Mouse (Mus musculus) G1E (cell line): Measurements from ENCODE around the gene Pitpnm1. TPM values are rescaled to one million over a fixed set of nuclear protein-coding genes. Genes with fewer than 3 reads are reported as not detected.

Experiments used
- ATAC-seq: 2 replicates; pipeline ENCODE4 v1.8.0; 2016; ENCODE audit warnings: mild to moderate bottlenecking; ENCODE audit not compliant: insufficient number of reproducible peaks, poor library complexity, low FRiP score, severe bottlenecking; ENCODE audit errors: extremely low read depth
- DNase-seq: peaks from one replicate; pipeline ENCODE4 v3.0.0; 2012; ENCODE audit warnings: low spot score
- H3K27me3 ChIP-seq: 2 replicates; pipeline ENCODE4 v1.6.1; 2012; ENCODE audit warnings: mild to moderate bottlenecking, low read length, inconsistent platforms; ENCODE audit not compliant: insufficient read depth
- H3K36me3 ChIP-seq: replicated peaks from 2 replicates; pipeline ENCODE3; 2012; ENCODE audit warnings: mild to moderate bottlenecking, inconsistent platforms
- H3K4me1 ChIP-seq: 2 replicates; pipeline ENCODE4 v1.6.1; 2012; ENCODE audit warnings: low read depth, low read length, inconsistent platforms, mixed read lengths; ENCODE audit not compliant: insufficient read depth
- H3K4me3 ChIP-seq: 2 replicates; pipeline ENCODE4 v1.5.1; 2012; ENCODE audit warnings: low read depth, mild to moderate bottlenecking, inconsistent platforms, low read length, moderate library complexity, mixed read lengths
- H3K9me3 ChIP-seq: replicated peaks from 2 replicates; pipeline ENCODE4 v1.6.1; 2012; ENCODE audit warnings: inconsistent platforms
- CTCF ChIP-seq: IDR thresholded peaks from 2 replicates; pipeline ENCODE4 v1.5.1; 2012; ENCODE audit warnings: low read depth, low read length, inconsistent platforms, mixed read lengths
- GATA1 ChIP-seq: IDR thresholded peaks from 2 replicates; pipeline ENCODE4 v1.6.1; 2012; ENCODE audit warnings: borderline replicate concordance, low read length, inconsistent platforms, mixed read lengths
- GATA2 ChIP-seq: IDR thresholded peaks from 2 replicates; pipeline ENCODE4 v1.6.1; 2012; ENCODE audit warnings: low read depth, low read length, inconsistent platforms, borderline replicate concordance
- POLR2AphosphoS5 ChIP-seq: IDR thresholded peaks from 2 replicates; pipeline ENCODE4 v1.6.1; 2012; ENCODE audit warnings: low read depth, low read length, inconsistent platforms; ENCODE audit not compliant: insufficient replicate concordance
- TAL1 ChIP-seq: conservative IDR thresholded peaks from 2 replicates; pipeline ENCODE4 v1.6.1; 2012; ENCODE audit warnings: low read depth, low read length, inconsistent platforms, mixed read lengths
- polyA plus RNA-seq: library from polyadenylated mRNA; stranded (reverse); fragments of >175 nt; gene quantifications from 2 replicates; pipeline ENCODE4 v1.2.3, GENCODE M21; 2012
- total RNA-seq, 2 experiments: library from RNA; stranded (forward) in 1 of 2; stranded (reverse) in 1 of 2; fragments of 200-1000 nt in 1 of 2; fragments of >200 nt in 1 of 2; fragmentation: Nextera tagmentation in 1 of 2; gene quantifications; 2 replicates each; pipeline ENCODE4 v1.2.3; 2014 to 2017

The Pitpnm1 gene
- total and polyA plus RNA-seq, 3 experiments = 12.9 to 61.2 (median 22.2) TPM

DNA sequence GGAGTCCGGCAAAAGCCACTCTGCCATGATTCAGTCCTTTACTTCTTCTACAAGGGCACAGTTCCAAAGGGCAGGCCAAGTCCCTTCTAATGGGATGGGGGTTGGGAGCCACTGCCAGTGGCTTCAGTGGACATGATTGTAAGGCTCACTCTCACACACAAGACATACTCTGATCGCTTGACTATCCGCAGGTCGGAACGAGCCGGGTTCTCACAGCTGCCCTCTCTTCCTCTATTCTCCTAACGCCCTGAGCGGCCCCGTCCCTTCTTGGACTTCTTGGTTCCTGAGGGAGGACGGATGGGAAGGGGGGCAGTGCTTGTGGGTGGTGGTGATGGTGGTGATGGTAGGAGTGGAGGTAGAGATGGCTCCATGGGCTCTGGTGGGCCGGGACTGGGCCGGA is 57.0 kb downstream of the Pitpnm1 start:
- ATAC-seq (no peak), DNase-seq (no peak)
- TF ChIP-seq CTCF (no peak), GATA2 (no peak), GATA1 (no peak), POLR2AphosphoS5 (no peak), TAL1 (no peak)
- peaks cover 49% of the 10 kb centered on the region for H3K4me1 ChIP-seq
- no peak overlapping the region for H3K4me3 ChIP-seq
- no peaks in the 10 kb centered on the region for H3K9me3 ChIP-seq
- no peaks in the 10 kb centered on the region for H3K27me3 ChIP-seq
- peaks cover 98% of the 10 kb centered on the region for H3K36me3 ChIP-seq

DNA sequence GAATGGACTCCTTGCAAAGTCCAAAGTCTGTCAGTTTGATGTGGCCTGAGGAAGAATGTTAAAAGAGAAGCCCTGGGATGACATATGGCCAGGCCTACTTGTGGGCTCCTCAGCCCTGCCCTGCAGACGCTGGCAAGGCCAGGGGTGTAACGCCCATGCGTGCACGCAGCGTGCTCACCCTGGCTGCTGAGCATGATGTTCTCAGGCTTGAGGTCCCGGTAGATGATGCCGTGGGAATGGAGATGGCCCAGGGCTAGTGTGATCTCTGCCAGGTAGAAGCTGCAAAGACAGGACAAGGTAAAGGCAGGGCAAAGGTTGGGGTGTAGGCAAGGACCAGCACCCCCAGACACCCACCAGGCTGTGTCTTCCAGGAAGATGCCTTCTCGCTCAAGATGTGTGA is 59.3 kb downstream of the Pitpnm1 start:
- TF ChIP-seq CTCF (no peak), POLR2AphosphoS5 (no peak), TAL1 (no peak)
- Histone ChIP-seq H3K9me3 (no peaks in the 10 kb centered on the region), H3K36me3 (peaks cover 80% of the 10 kb centered on the region), H3K27me3 (no peaks in the 10 kb centered on the region), H3K4me1 (peaks cover 50% of the 10 kb centered on the region), H3K4me3 (peak overlapping the region; percentile 31; the same call in 1 of the 2 replicates)
- ATAC-seq (no peak), DNase-seq (no peak)

DNA sequence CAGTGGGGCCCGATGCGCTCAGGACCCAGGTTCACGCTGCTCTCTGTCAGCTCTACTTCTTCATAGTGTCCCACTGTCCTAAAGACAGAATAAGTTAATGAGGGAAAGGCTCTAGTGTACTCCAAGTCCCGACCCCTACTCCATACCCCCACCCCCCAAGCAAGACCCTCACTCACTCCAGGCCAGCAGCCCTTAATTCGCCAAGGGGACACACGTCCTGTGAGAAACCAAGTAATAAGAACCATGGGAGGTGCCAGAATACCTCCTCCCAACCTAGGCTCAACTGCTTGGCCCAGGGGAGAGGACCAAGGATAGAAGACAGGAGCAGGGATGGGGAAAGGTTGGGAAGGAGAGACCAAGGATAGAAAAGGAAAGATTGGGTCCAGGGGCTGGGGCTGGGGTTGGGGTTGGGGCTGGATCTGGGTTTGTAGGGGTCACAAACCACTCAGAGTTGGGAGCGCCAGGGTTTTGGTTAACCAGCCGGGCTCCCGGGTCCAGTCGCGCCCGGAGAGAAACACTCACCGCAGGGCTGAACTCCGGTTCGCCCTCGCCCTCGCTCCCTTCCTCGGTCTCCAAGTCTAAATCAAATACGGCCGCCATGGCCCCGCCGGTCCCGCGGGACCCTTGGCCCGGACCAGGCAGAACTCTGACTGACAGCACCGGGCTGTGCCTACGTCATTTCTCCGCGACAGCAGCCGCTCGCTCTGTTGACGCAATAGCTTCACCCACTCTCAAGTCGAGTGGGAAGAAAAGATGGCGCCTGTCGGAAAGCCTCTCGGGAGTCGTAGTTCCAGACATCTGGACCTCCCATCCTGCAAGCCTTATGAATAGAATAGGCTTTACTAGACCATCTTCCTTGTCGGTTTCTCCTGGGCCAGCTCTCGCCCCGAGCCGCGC is 63.1 kb downstream of the Pitpnm1 start, which contains the start of gene Rps6kb2:
Gene Rps6kb2, minus strand, starts transcription at position 709 of the 897 bp plus-strand sequence.
- peak; percentile 77 for DNase-seq
- Histone ChIP-seq H3K4me1 (peaks cover 44% of the 10 kb centered on the region), H3K36me3 (peaks cover 42% of the 10 kb centered on the region), H3K9me3 (no peaks in the 10 kb centered on the region), H3K4me3 (peak within 1 kb of the TSS; percentile 77), H3K27me3 (no peaks in the 10 kb centered on the region; the same call in 1 of the 2 replicates)
- TF ChIP-seq CTCF (no peak), GATA1 (no peak), TAL1 (no peak), POLR2AphosphoS5 (no peak), GATA2 (no peak)
- ATAC-seq = peak; percentile 80

DNA sequence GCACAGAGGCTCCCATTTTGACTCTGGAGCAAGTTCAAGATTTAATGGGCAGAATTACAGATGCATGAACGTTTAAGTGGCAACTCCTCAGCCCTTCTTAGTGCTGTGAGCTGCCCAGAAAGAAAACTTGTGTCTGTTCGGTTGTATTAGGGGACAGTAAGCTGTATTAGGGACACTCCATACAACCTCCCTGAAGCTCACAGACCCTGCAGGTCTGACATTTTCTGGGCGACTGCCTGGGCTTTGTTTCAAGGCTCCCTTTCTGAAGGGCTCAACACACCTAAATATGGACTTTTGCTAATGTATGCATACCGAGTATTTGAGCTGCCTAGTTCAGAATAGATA is 63.7 kb downstream of the Pitpnm1 start:
- no peaks in the 10 kb centered on the region; the same call in 1 of the 2 replicates for H3K27me3 ChIP-seq
- ATAC-seq (no peak), DNase-seq (no peak)
- no peaks in the 10 kb centered on the region for H3K9me3 ChIP-seq
- peaks cover 44% of the 10 kb centered on the region for H3K4me1 ChIP-seq
- peak overlapping the region; percentile 77 for H3K4me3 ChIP-seq
- no peak for TF ChIP-seq TAL1
- TF ChIP-seq GATA2 = no peak
- no peak for TF ChIP-seq POLR2AphosphoS5
- TF ChIP-seq CTCF = no peak
- TF ChIP-seq GATA1 = no peak
- H3K36me3 ChIP-seq = peaks cover 36% of the 10 kb centered on the region

Other genes with a start within 250 kb of the Pitpnm1 start
Only the 20 nearest of the 34 such genes appear.
- gene Tbx10, start 107.2 kb upstream of the Pitpnm1 start, total RNA-seq (2014; fragmentation: Nextera tagmentation) = not detected in 2 replicates
- 0.06 TPM in 1 of 2 replicates, not detected in the other for gene Tbx10, start 107.2 kb upstream of the Pitpnm1 start, total RNA-seq (2017)
- not detected in 2 replicates for gene Tbx10, start 107.2 kb upstream of the Pitpnm1 start, polyA plus RNA-seq
- gene Nudt8, start 99.4 kb upstream of the Pitpnm1 start, total RNA-seq (2014; fragmentation: Nextera tagmentation) = 11.0 and 13.1 TPM in 2 replicates
- gene Nudt8, start 99.4 kb upstream of the Pitpnm1 start, total RNA-seq (2017) = 11.7 and 19.5 TPM in 2 replicates
- gene Nudt8, start 99.4 kb upstream of the Pitpnm1 start, polyA plus RNA-seq = 22.4 and 24.1 TPM in 2 replicates
- gene Gm49405, start 99.4 kb upstream of the Pitpnm1 start, total RNA-seq (2014; fragmentation: Nextera tagmentation) = 1.9 and 3.2 TPM in 2 replicates
- gene Gm49405, start 99.4 kb upstream of the Pitpnm1 start, total RNA-seq (2017) = 1.2 and 1.7 TPM in 2 replicates
- 3.7 and 4.7 TPM in 2 replicates for gene Gm49405, start 99.4 kb upstream of the Pitpnm1 start, polyA plus RNA-seq
- gene Doc2g, start 96.7 kb upstream of the Pitpnm1 start, total RNA-seq (2014; fragmentation: Nextera tagmentation) = 4.7 and 5.4 TPM in 2 replicates
- 1.9 and 3.3 TPM in 2 replicates for gene Doc2g, start 96.7 kb upstream of the Pitpnm1 start, total RNA-seq (2017)
- 10.0 and 10.1 TPM in 2 replicates for gene Doc2g, start 96.7 kb upstream of the Pitpnm1 start, polyA plus RNA-seq
- 84.1 and 109 TPM in 2 replicates for gene Ndufv1, start 87.2 kb upstream of the Pitpnm1 start, total RNA-seq (2014; fragmentation: Nextera tagmentation)
- 181 and 191 TPM in 2 replicates for gene Ndufv1, start 87.2 kb upstream of the Pitpnm1 start, total RNA-seq (2017)
- 338 and 348 TPM in 2 replicates for gene Ndufv1, start 87.2 kb upstream of the Pitpnm1 start, polyA plus RNA-seq
- gene Gstp1, start 62.0 kb upstream of the Pitpnm1 start, total RNA-seq (2014; fragmentation: Nextera tagmentation) = 48.7 and 86.5 TPM in 2 replicates
- 36.8 and 46.2 TPM in 2 replicates for gene Gstp1, start 62.0 kb upstream of the Pitpnm1 start, total RNA-seq (2017)
- gene Gstp1, start 62.0 kb upstream of the Pitpnm1 start, polyA plus RNA-seq = 38.7 and 64.2 TPM in 2 replicates
- 29.9 TPM in 1 of 2 replicates, not detected in the other for gene Gstp2, start 54.0 kb upstream of the Pitpnm1 start, total RNA-seq (2014; fragmentation: Nextera tagmentation)
- gene Gstp2, start 54.0 kb upstream of the Pitpnm1 start, total RNA-seq (2017) = not detected in 2 replicates
- gene Gstp2, start 54.0 kb upstream of the Pitpnm1 start, polyA plus RNA-seq = 0.28 TPM in 1 of 2 replicates, not detected in the other
- gene Gstp3, start 40.4 kb upstream of the Pitpnm1 start, total RNA-seq (2014; fragmentation: Nextera tagmentation) = 38.1 and 40.8 TPM in 2 replicates
- gene Gstp3, start 40.4 kb upstream of the Pitpnm1 start, total RNA-seq (2017) = 21.0 and 24.6 TPM in 2 replicates
- gene Gstp3, start 40.4 kb upstream of the Pitpnm1 start, polyA plus RNA-seq = 5.6 and 9.3 TPM in 2 replicates
- gene Cabp2, start 18.4 kb upstream of the Pitpnm1 start, total RNA-seq (2014; fragmentation: Nextera tagmentation) = not detected in 2 replicates
- gene Cabp2, start 18.4 kb upstream of the Pitpnm1 start, total RNA-seq (2017) = not detected in 2 replicates
- not detected in 2 replicates for gene Cabp2, start 18.4 kb upstream of the Pitpnm1 start, polyA plus RNA-seq
- gene Cdk2ap2, start 2.8 kb upstream of the Pitpnm1 start, total RNA-seq (2014; fragmentation: Nextera tagmentation) = 36.6 and 40.9 TPM in 2 replicates
- gene Cdk2ap2, start 2.8 kb upstream of the Pitpnm1 start, total RNA-seq (2017) = 25.4 and 30.7 TPM in 2 replicates
- 59.9 and 60.2 TPM in 2 replicates for gene Cdk2ap2, start 2.8 kb upstream of the Pitpnm1 start, polyA plus RNA-seq
- 36.8 and 39.9 TPM in 2 replicates for gene Aip, start 25.9 kb downstream of the Pitpnm1 start, total RNA-seq (2014; fragmentation: Nextera tagmentation)
- 22.3 and 23.9 TPM in 2 replicates for gene Aip, start 25.9 kb downstream of the Pitpnm1 start, total RNA-seq (2017)
- 86.6 and 92.9 TPM in 2 replicates for gene Aip, start 25.9 kb downstream of the Pitpnm1 start, polyA plus RNA-seq
- gene Gpr152, start 39.8 kb downstream of the Pitpnm1 start, total RNA-seq (2014; fragmentation: Nextera tagmentation) = not detected in 2 replicates
- gene Gpr152, start 39.8 kb downstream of the Pitpnm1 start, total RNA-seq (2017) = 0.11 TPM in 1 of 2 replicates, not detected in the other
- gene Gpr152, start 39.8 kb downstream of the Pitpnm1 start, polyA plus RNA-seq = not detected in 2 replicates
- gene Cabp4, start 44.0 kb downstream of the Pitpnm1 start, total RNA-seq (2014; fragmentation: Nextera tagmentation) = 0.75 TPM in 1 of 2 replicates, not detected in the other
- 0.11 TPM in 1 of 2 replicates, not detected in the other for gene Cabp4, start 44.0 kb downstream of the Pitpnm1 start, total RNA-seq (2017)
- gene Cabp4, start 44.0 kb downstream of the Pitpnm1 start, polyA plus RNA-seq = 0.03 TPM in 1 of 2 replicates, not detected in the other
- gene Coro1b, start 48.6 kb downstream of the Pitpnm1 start, total RNA-seq (2014; fragmentation: Nextera tagmentation) = 325 and 345 TPM in 2 replicates
- gene Coro1b, start 48.6 kb downstream of the Pitpnm1 start, total RNA-seq (2017) = 157 and 189 TPM in 2 replicates
- 134 and 177 TPM in 2 replicates for gene Coro1b, start 48.6 kb downstream of the Pitpnm1 start, polyA plus RNA-seq
- gene Ptprcap, start 53.6 kb downstream of the Pitpnm1 start, total RNA-seq (2014; fragmentation: Nextera tagmentation) = 88.5 and 107 TPM in 2 replicates
- gene Ptprcap, start 53.6 kb downstream of the Pitpnm1 start, total RNA-seq (2017) = 34.6 and 52.7 TPM in 2 replicates
- 261 and 272 TPM in 2 replicates for gene Ptprcap, start 53.6 kb downstream of the Pitpnm1 start, polyA plus RNA-seq
- gene Rps6kb2, start 63.4 kb downstream of the Pitpnm1 start, total RNA-seq (2014; fragmentation: Nextera tagmentation) = 23.1 and 31.5 TPM in 2 replicates
- 16.1 and 23.6 TPM in 2 replicates for gene Rps6kb2, start 63.4 kb downstream of the Pitpnm1 start, total RNA-seq (2017)
- 73.4 and 78.6 TPM in 2 replicates for gene Rps6kb2, start 63.4 kb downstream of the Pitpnm1 start, polyA plus RNA-seq
- 1.2 and 3.2 TPM in 2 replicates for gene Carns1, start 75.5 kb downstream of the Pitpnm1 start, total RNA-seq (2014; fragmentation: Nextera tagmentation)
- 0.17 and 0.55 TPM in 2 replicates for gene Carns1, start 75.5 kb downstream of the Pitpnm1 start, total RNA-seq (2017)
- 0.37 and 0.48 TPM in 2 replicates for gene Carns1, start 75.5 kb downstream of the Pitpnm1 start, polyA plus RNA-seq
- 12.8 and 13.0 TPM in 2 replicates for gene Tbc1d10c, start 91.3 kb downstream of the Pitpnm1 start, total RNA-seq (2014; fragmentation: Nextera tagmentation)
- gene Tbc1d10c, start 91.3 kb downstream of the Pitpnm1 start, total RNA-seq (2017) = 21.9 and 26.7 TPM in 2 replicates
- gene Tbc1d10c, start 91.3 kb downstream of the Pitpnm1 start, polyA plus RNA-seq = 32.8 and 36.0 TPM in 2 replicates
- gene Ppp1ca, start 92.1 kb downstream of the Pitpnm1 start, total RNA-seq (2014; fragmentation: Nextera tagmentation) = 270 and 304 TPM in 2 replicates
- gene Ppp1ca, start 92.1 kb downstream of the Pitpnm1 start, total RNA-seq (2017) = 565 and 679 TPM in 2 replicates
- gene Ppp1ca, start 92.1 kb downstream of the Pitpnm1 start, polyA plus RNA-seq = 547 and 673 TPM in 2 replicates
- gene Rad9a, start 101.7 kb downstream of the Pitpnm1 start, total RNA-seq (2014; fragmentation: Nextera tagmentation) = 61.9 and 93.9 TPM in 2 replicates
- gene Rad9a, start 101.7 kb downstream of the Pitpnm1 start, total RNA-seq (2017) = 27.5 and 29.2 TPM in 2 replicates
- gene Rad9a, start 101.7 kb downstream of the Pitpnm1 start, polyA plus RNA-seq = 31.3 and 33.6 TPM in 2 replicates